Mouse (Mus musculus) neural tube, embryonic 11.5 days (tissue): Measurements from ENCODE around the gene Srp9. TPM values are rescaled to one million over a fixed set of nuclear protein-coding genes. Genes with fewer than 3 reads are reported as not detected.

Source experiments
- ATAC-seq: fragments of 200-750 bp; cut with Nextera tagmentation; 2 replicates; pipeline ENCODE4 v1.8.0; 2017; ENCODE audit warnings: moderate number of reproducible peaks, mild to moderate bottlenecking, moderate TSS enrichment, moderate library complexity; ENCODE audit not compliant: insufficient read depth, low FRiP score, low TSS enrichment
- DNase-seq: peaks from one replicate; pipeline ENCODE4 v3.0.0-alpha.2; 2015; ENCODE audit warnings: low spot score
- H3K27ac ChIP-seq: fragments of 300-500 bp; sonication (generic); 2 replicates; pipeline ENCODE4 v1.5.1; 2014; ENCODE audit warnings: low read depth, mild to moderate bottlenecking, low read length
- H3K27me3 ChIP-seq: fragments of 300-500 bp; sonication (generic); 2 replicates; pipeline ENCODE4 v1.6.1; 2014; ENCODE audit warnings: mild to moderate bottlenecking, low read length, mixed read lengths; ENCODE audit not compliant: control insufficient read depth, insufficient read depth
- H3K36me3 ChIP-seq: fragments of 300-500 bp; sonication (generic); 2 replicates; pipeline ENCODE4 v1.6.1; 2014; ENCODE audit warnings: mild to moderate bottlenecking, low read length, moderate library complexity, mixed read lengths; ENCODE audit not compliant: control insufficient read depth, insufficient read depth
- H3K4me1 ChIP-seq: fragments of 300-500 bp; sonication (generic); 2 replicates; pipeline ENCODE4 v1.6.1; 2014; ENCODE audit warnings: low read length, mixed read lengths; ENCODE audit not compliant: control insufficient read depth, insufficient read depth
- H3K4me2 ChIP-seq: fragments of 300-500 bp; sonication (generic); 2 replicates; pipeline ENCODE4 v1.6.1; 2014; ENCODE audit warnings: low read depth, mild to moderate bottlenecking, moderate library complexity
- H3K4me3 ChIP-seq: fragments of 300-500 bp; sonication (generic); 2 replicates; pipeline ENCODE4 v1.5.1; 2014; ENCODE audit warnings: low read depth, low read length
- H3K9ac ChIP-seq: fragments of 300-500 bp; sonication (generic); 2 replicates; pipeline ENCODE4 v1.6.1; 2014; ENCODE audit warnings: mild to moderate bottlenecking, low read length
- H3K9me3 ChIP-seq: fragments of 300-500 bp; sonication (generic); 2 replicates; pipeline ENCODE4 v1.6.1; 2016; ENCODE audit warnings: low read length; ENCODE audit not compliant: control insufficient read depth
- WGBS: fragments of 180-500 bp; shearing (Covaris S2); extraction: QIAGEN DNeasy Blood & Tissue Kit; methylation state at CpG from one replicate; pipeline ENCODE4 v1.1.7; 2014; 5-methylcytosine and 5-hydroxymethylcytosine counted together
- polyA plus RNA-seq: library from polyadenylated mRNA; unstranded; fragments of >200 nt; fragmentation: Nextera tagmentation; extraction: Ambion mirVana; gene quantifications from 2 replicates; pipeline ENCODE4 v1.2.1, GENCODE M21; 2014

Srp9 gene
- polyA plus RNA-seq, 1 experiment from 2014 or later, result 151 TPM

DNA sequence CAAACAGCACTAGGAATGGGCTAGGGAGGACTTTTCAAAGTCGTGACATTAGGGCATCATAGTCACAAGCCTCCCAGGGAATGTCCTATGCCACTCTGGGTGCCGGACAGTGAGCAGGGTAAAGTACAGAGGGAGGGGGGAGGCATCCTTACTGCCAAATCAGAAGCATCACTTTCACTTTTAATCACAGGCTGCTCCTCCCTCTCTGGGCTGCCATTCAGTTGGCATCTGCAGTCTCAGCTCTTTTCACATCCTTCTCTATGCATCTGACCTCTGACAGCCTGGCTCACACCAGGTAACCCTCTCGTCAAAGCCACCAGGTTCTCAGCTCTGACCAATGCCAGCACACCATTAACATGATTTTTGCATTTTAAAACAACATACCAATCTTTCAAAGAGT lies 24.1 kb upstream of the Srp9 start:
- DNase-seq (no peak), ATAC-seq (no peak)
- H3K4me2 ChIP-seq, result no peak overlapping the region
- WGBS, result 69% methylated on average over 3 of the region's 3 CpGs
- H3K27me3 ChIP-seq, result no peaks in the 10 kb centered on the region
- H3K4me1 ChIP-seq, result peaks cover 6% of the 10 kb centered on the region; the same call in 1 of the 2 replicates
- no peak overlapping the region for H3K27ac ChIP-seq
- no peak overlapping the region for H3K4me3 ChIP-seq
- H3K36me3 ChIP-seq, result no peaks in the 10 kb centered on the region
- no peaks in the 10 kb centered on the region for H3K9me3 ChIP-seq
- H3K9ac ChIP-seq, result no peak overlapping the region

DNA sequence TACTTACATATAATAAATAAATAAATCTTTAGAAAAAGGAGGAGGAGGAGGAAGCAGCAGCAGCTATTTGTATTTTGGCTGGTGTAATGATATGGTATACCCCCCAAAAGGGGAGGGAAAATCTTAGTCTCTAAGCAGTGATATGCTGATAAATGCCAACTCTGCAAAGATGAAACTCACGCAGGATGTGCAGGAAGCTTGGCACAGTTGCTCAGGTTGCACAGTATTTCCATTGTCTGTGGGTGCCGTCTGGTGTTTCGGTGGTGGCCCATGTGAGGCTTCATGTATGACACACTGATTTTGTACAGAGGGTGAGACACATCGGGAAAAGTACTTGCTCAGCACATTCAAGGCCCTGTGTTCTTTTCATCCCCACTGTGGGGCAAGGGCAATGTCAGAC lies 23.1 kb upstream of the Srp9 start:
- Histone ChIP-seq H3K4me3 (no peak overlapping the region), H3K27ac (no peak overlapping the region), H3K4me2 (no peak overlapping the region), H3K36me3 (no peaks in the 10 kb centered on the region), H3K9ac (no peak overlapping the region), H3K9me3 (no peaks in the 10 kb centered on the region), H3K4me1 (peaks cover 9% of the 10 kb centered on the region; the same call in 1 of the 2 replicates), H3K27me3 (no peaks in the 10 kb centered on the region)
- no peak for DNase-seq
- ATAC-seq, result no peak
- WGBS, result 58% methylated on average over 4 of the region's 4 CpGs

DNA sequence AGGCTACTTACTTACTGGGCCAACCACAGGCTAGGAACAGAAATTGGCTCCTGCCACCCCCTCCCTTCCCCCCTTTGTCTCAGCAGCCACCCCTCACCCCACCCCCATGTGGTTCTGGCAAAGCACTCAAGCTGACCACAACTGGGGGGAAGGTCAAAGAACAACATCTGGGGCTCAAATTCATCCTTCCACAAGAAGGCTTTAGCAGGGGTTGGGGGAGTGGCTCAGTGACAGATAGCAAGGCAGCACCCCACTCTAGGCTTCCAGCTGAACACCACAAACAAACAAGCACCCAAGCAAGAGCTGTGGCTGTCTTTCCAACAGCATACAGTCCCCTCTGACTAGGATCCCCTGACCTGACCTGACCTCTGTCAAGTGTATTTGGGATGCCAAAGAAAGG lies 21.8 kb upstream of the Srp9 start:
- peaks cover 9% of the 10 kb centered on the region; the same call in 1 of the 2 replicates for H3K4me1 ChIP-seq
- no peak overlapping the region for H3K4me3 ChIP-seq
- no peak for ATAC-seq
- no peaks in the 10 kb centered on the region for H3K36me3 ChIP-seq
- no peaks in the 10 kb centered on the region for H3K27me3 ChIP-seq
- H3K27ac ChIP-seq, result no peak overlapping the region
- H3K9me3 ChIP-seq, result no peaks in the 10 kb centered on the region
- H3K9ac ChIP-seq, result no peak overlapping the region
- DNase-seq, result no peak
- H3K4me2 ChIP-seq, result no peak overlapping the region

GRCm38 (mm10) chr1:182103436-182103835 lies 21.1 kb upstream of the Srp9 start:
- Histone ChIP-seq H3K36me3 (no peaks in the 10 kb centered on the region), H3K9ac (no peak overlapping the region), H3K4me3 (no peak overlapping the region), H3K4me1 (peaks cover 9% of the 10 kb centered on the region; the same call in 1 of the 2 replicates), H3K27me3 (no peaks in the 10 kb centered on the region), H3K9me3 (no peaks in the 10 kb centered on the region), H3K27ac (no peak overlapping the region), H3K4me2 (no peak overlapping the region)
- ATAC-seq (no peak), DNase-seq (no peak)
- 77% methylated on average over 11 of the region's 11 CpGs for WGBS

DNA sequence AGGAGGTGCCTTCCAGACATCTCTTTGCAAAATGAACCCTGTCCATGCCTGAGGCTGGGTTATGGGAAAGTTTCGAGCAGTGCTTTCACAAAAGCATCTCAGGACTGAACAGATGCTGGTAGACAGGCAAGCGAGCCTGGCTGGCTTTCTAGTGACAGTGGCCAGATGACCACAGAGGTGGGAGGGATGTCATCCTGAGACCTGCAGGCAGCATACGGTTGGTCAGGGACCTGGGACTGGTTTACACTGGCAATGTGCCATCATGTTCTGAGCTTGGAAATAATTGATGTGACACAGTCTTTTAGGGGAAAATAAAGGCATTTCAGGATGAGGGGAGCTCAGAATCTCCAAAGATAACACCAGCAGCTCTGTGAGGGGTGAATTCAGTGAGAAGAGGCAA lies 19.5 kb upstream of the Srp9 start:
- H3K27me3 ChIP-seq, result no peaks in the 10 kb centered on the region
- H3K4me2 ChIP-seq, result no peak overlapping the region
- H3K9me3 ChIP-seq, result no peaks in the 10 kb centered on the region
- H3K4me1 ChIP-seq, result peaks cover 9% of the 10 kb centered on the region; the same call in 1 of the 2 replicates
- no peak for ATAC-seq
- H3K9ac ChIP-seq, result no peak overlapping the region
- H3K27ac ChIP-seq, result no peak overlapping the region
- no peak for DNase-seq
- no peaks in the 10 kb centered on the region for H3K36me3 ChIP-seq
- 54% methylated on average over 3 of the region's 3 CpGs for WGBS
- no peak overlapping the region for H3K4me3 ChIP-seq

- DNase-seq (no peak), ATAC-seq (no peak)
- H3K4me2 ChIP-seq, result no peak overlapping the region
- no peak overlapping the region for H3K9ac ChIP-seq
- H3K27me3 ChIP-seq, result no peaks in the 10 kb centered on the region
- WGBS, result 78% methylated on average over 9 of the region's 9 CpGs
- H3K27ac ChIP-seq, result no peak overlapping the region
- no peak overlapping the region for H3K4me3 ChIP-seq
- H3K36me3 ChIP-seq, result no peaks in the 10 kb centered on the region
- H3K9me3 ChIP-seq, result no peaks in the 10 kb centered on the region
- peaks cover 6% of the 10 kb centered on the region; the same call in 1 of the 2 replicates for H3K4me1 ChIP-seq
Observed at GRCm38 (mm10) chr1:182107251-182107650, 17.3 kb upstream of the Srp9 start.

DNA sequence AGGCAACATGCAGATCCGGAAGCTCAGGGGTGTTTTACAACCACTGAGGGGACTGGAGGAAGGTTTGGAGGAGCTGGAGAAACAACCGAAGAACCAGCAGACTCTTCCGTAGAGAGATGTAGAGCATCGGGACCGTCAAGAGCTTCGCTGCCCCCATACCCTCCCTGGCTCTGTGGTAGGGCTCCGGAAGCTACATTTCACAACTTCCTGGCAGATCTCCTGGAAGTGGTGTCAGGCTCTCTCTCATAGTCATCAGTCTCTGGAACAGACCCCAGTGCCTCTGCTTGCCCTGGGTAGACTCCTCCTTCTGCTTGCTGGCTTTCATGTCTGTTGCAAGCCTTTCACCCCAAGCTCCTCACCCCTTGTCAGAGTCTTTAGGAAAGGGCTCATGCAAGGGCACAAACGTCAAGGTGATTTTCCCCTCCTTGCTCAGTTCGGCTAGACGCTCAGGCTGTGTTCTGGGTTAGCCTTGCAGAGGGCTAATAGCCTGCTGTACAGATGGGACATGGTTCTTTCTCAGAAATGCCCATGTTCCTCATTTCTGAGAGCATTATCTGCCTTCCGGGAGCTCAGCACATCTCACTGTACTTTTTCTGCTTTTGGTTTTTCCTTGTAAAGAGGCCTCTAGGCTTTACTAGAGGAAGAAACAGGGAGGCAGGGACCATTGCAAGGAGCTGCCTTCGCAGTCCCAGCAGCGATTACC lies 16.0 kb upstream of the Srp9 start:
- no peaks in the 10 kb centered on the region for H3K27me3 ChIP-seq
- H3K9me3 ChIP-seq, result no peaks in the 10 kb centered on the region
- ATAC-seq (no peak), DNase-seq (no peak)
- H3K4me1 ChIP-seq, result peaks cover 4% of the 10 kb centered on the region
- 75% methylated on average over 13 of the region's 13 CpGs for WGBS
- no peak overlapping the region for H3K9ac ChIP-seq
- no peak overlapping the region for H3K27ac ChIP-seq
- H3K4me3 ChIP-seq, result no peak overlapping the region
- no peak overlapping the region for H3K4me2 ChIP-seq
- H3K36me3 ChIP-seq, result no peaks in the 10 kb centered on the region

GRCm38 (mm10) chr1:182110185-182110584 lies 14.4 kb upstream of the Srp9 start:
- Histone ChIP-seq H3K27me3 (no peaks in the 10 kb centered on the region), H3K4me2 (no peak overlapping the region), H3K27ac (no peak overlapping the region), H3K9ac (no peak overlapping the region), H3K9me3 (no peaks in the 10 kb centered on the region), H3K4me3 (no peak overlapping the region), H3K4me1 (peaks cover 14% of the 10 kb centered on the region), H3K36me3 (no peaks in the 10 kb centered on the region)
- DNase-seq (no peak), ATAC-seq (no peak)
- 90% methylated on average over 11 of the region's 11 CpGs for WGBS

DNA sequence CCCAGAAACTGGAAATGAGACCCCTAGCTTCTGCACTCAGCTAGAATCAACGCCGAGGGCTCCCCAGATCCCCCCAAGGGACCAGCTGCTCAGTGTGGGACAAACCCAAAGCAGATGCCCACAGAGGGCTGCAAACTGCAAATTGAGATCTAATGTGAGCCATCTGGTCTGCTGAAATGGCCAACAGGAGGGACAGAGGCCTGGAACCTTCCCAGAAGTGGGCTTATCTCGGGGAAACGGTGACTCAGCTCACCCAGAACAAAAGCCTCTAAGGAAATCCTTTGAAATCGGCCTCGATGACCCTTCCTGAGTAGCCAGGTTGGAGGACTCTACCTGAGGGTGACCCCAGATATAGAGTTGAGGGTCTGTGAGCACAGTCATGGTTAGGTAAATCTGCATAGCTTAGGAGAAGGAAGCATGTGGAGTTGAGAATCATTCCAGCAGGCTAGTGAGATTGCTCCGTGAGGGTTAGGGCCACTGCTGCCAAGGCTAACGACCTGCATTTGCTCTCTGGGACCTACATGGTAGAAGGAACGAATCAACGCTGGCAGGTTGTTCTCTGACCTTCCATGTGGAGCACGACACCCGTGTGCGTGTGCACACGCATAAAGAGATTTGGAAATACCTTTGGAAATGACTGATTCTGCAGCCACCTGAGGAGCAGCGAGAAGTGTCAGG lies 13.7 kb upstream of the Srp9 start:
- H3K4me1 ChIP-seq, result peaks cover 11% of the 10 kb centered on the region
- no peak overlapping the region for H3K9ac ChIP-seq
- no peaks in the 10 kb centered on the region for H3K27me3 ChIP-seq
- DNase-seq (no peak), ATAC-seq (no peak)
- no peak overlapping the region for H3K4me2 ChIP-seq
- H3K27ac ChIP-seq, result no peak overlapping the region
- no peak overlapping the region for H3K4me3 ChIP-seq
- H3K9me3 ChIP-seq, result no peaks in the 10 kb centered on the region
- H3K36me3 ChIP-seq, result no peaks in the 10 kb centered on the region
- 69% methylated on average over 15 of the region's 15 CpGs for WGBS
